Mouse (Mus musculus): ENCODE measurements at regions not wholly inside any gene's neighbourhood (a gene's known extent, or its start where the extent isn't known, plus 50 kb on each side); places are given as distances from the start of the nearest gene placed in this dataset.

DNA sequence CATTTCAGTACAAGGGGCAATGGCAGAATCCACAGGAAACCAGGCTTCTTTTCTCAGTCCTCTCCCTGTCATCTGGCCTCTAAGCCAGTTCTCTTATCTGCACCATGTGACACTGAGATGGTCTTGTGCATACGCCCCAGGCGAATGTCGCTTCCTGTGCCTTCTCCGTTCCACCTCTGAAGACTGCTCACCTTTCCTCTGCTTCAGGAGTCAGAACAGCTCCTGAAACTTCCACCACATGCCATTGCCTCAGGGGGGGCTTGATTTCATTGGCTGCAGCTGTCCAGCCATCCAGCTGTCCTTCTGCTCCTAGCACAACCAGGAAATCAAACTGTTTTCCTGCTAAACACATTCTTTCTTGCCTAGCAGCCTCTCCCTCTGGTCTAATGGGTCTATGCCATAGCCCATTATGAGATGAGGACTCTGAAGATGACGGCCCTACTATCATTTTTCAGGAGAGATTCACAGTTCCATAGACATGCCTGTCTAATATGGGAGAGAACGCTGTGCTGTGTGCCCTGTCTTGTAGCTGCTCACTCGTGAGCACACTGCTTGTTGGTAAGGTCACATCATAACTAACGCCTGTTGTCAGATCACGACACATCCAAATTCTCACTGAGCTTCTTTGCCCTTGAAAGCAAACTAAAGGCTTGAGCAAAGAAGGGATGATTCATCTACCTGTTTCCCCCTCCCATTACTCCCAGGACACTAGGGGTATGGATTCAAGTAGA lies 129.9 kb upstream of the Fmo9 start:
- TF ChIP-seq CTCF (IDR thresholded peaks at IDR 0.05; ENCODE audit: low read depth, low read length): no peak
- TF ChIP-seq POLR2A (IDR thresholded peaks at IDR 0.05; ENCODE audit: insufficient read depth, low read length): no peak

All from ES-Bruce4 (cell line).